Mouse (Mus musculus) embryonic facial prominence, embryonic 14.5 days (tissue): Measurements from ENCODE around the gene Mfsd2a. TPM values are rescaled to one million over a fixed set of nuclear protein-coding genes. Genes with fewer than 3 reads are reported as not detected.

Source experiments
- ATAC-seq: fragments of 200-750 bp; cut with Nextera tagmentation; 2 replicates; pipeline ENCODE4 v1.8.0; 2017; ENCODE audit warnings: low read depth, moderate number of reproducible peaks, moderate TSS enrichment
- DNase-seq: peaks from one replicate; pipeline ENCODE4 v3.0.0-alpha.2; 2015; ENCODE audit warnings: low spot score
- H3K27ac ChIP-seq: fragments of 300-500 bp; sonication (generic); replicated peaks from 2 replicates; pipeline ENCODE4 v1.5.1; 2014; ENCODE audit warnings: low read depth, mild to moderate bottlenecking, low read length, moderate library complexity
- H3K27me3 ChIP-seq: fragments of 300-500 bp; sonication (generic); replicated peaks from 2 replicates; pipeline ENCODE4 v1.6.1; 2014; ENCODE audit warnings: low read length; ENCODE audit not compliant: control insufficient read depth, insufficient read depth
- H3K36me3 ChIP-seq: fragments of 300-500 bp; sonication (generic); 2 replicates; pipeline ENCODE4 v1.6.1; 2014; ENCODE audit warnings: low read length, mixed read lengths; ENCODE audit not compliant: control insufficient read depth, insufficient read depth
- H3K4me1 ChIP-seq: fragments of 300-500 bp; sonication (generic); 2 replicates; pipeline ENCODE4 v1.6.1; 2014; ENCODE audit warnings: antibody characterized with exemption, low read length; ENCODE audit not compliant: control insufficient read depth, insufficient read depth
- H3K4me2 ChIP-seq: fragments of 300-500 bp; sonication (generic); 2 replicates; pipeline ENCODE4 v1.6.1; 2014; ENCODE audit warnings: low read depth, mild to moderate bottlenecking, low read length, moderate library complexity, mixed read lengths
- H3K4me3 ChIP-seq: fragments of 300-500 bp; sonication (generic); 2 replicates; pipeline ENCODE4 v1.5.1; 2014; ENCODE audit warnings: low read depth, mild to moderate bottlenecking, low read length
- H3K9ac ChIP-seq: fragments of 300-500 bp; sonication (generic); 2 replicates; pipeline ENCODE4 v1.6.1; 2014; ENCODE audit warnings: low read depth, mild to moderate bottlenecking, low read length, moderate library complexity, mixed read lengths
- H3K9me3 ChIP-seq: fragments of 300-500 bp; sonication (generic); 2 replicates; pipeline ENCODE4 v1.6.1; 2016; ENCODE audit warnings: low read length; ENCODE audit not compliant: control insufficient read depth
- WGBS: fragments of 180-500 bp; shearing (Covaris S2); extraction: QIAGEN DNeasy Blood & Tissue Kit; methylation state at CpG from one replicate; pipeline ENCODE4 v1.1.7; 2014; 5-methylcytosine and 5-hydroxymethylcytosine counted together
- polyA plus RNA-seq: library from polyadenylated mRNA; unstranded; fragments of >200 nt; fragmentation: Nextera tagmentation; extraction: Ambion mirVana; gene quantifications from 2 replicates; pipeline ENCODE4 v1.2.1, GENCODE M21; 2014

The Mfsd2a gene
- polyA plus RNA-seq, 1 experiment from 2014 or later = 5.3 TPM

DNA sequence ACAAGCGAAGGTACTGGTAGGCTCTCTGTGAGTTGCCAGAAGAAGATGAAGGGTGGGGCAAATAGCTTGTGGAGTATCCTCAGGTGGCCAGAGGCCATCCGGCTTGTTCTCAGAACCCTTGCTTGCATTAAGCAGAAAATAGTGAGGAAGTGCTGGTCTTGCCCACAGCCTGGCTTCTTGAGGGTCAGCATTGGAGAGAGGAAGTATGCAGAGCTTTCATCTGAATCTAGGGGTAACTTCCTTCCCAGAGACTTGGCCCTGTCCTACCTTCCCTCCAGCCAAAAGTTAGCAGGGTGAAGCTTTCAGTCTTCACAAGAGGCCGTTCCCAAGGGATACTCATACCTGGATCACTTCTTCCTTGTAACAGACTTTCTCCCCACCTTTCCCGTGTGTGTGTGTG is 10.7 kb upstream of the Mfsd2a start:
- Histone ChIP-seq H3K9me3 (no peaks in the 10 kb centered on the region), H3K4me1 (no peaks in the 10 kb centered on the region), H3K27me3 (no peaks in the 10 kb centered on the region), H3K4me2 (no peak overlapping the region), H3K4me3 (no peak overlapping the region), H3K9ac (no peak overlapping the region), H3K36me3 (no peaks in the 10 kb centered on the region), H3K27ac (no peak overlapping the region)
- 68% methylated on average over 4 of the region's 4 CpGs for WGBS
- DNase-seq (no peak), ATAC-seq (no peak)

DNA sequence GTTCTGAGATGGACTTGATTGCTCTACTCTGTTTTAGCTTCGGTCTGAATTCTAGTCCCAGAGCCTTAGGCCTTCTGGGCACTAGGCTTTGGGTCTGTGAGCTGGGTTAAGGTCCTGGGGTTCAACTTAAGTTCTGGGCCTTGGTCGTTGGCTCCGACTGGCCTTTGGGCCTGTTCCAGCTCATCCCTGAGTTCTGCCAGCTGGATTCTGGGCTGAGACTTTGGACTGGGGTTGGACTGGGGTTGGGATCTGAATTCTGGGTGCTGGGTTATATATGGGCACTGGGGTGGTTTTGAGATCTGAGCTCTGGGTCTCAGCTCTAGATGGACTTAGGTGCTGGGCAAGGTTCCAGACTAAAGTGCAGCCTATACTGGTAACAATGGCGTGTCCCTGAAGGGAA is 10.2 kb upstream of the Mfsd2a start:
- DNase-seq = no peak
- H3K4me2 ChIP-seq = no peak overlapping the region
- 81% methylated on average over 4 of the region's 4 CpGs for WGBS
- no peak overlapping the region for H3K4me3 ChIP-seq
- ATAC-seq = no peak
- no peaks in the 10 kb centered on the region for H3K4me1 ChIP-seq
- H3K27me3 ChIP-seq = no peaks in the 10 kb centered on the region
- H3K36me3 ChIP-seq = no peaks in the 10 kb centered on the region
- H3K9ac ChIP-seq = no peak overlapping the region
- H3K9me3 ChIP-seq = no peaks in the 10 kb centered on the region
- H3K27ac ChIP-seq = no peak overlapping the region

DNA sequence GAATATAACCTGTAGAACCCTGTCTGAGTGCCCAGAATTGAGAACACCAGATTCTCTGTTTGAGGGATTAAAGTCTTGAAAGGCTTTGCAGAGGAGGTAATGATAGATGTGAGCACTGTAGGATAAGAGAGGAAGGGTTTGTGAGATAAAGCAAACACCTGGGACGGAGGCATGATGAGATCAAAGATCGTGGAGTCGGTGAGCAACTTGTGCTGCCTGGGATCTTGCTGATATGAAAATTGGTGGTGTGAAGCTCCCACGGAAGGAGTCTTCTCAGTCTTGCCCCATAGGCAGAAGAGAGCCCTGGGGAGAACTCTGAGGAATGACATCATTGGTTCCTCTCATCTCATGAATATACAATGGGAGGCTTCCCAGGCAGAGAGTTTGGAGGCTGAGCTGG is 7.1 kb upstream of the Mfsd2a start:
- WGBS = 57% methylated on average over 4 of the region's 4 CpGs
- H3K4me1 ChIP-seq = peaks cover under 1% of the 10 kb centered on the region; the same call in 1 of the 2 replicates
- no peak overlapping the region for H3K9ac ChIP-seq
- no peaks in the 10 kb centered on the region for H3K27me3 ChIP-seq
- H3K4me3 ChIP-seq = no peak overlapping the region
- H3K27ac ChIP-seq = no peak overlapping the region
- ATAC-seq (no peak), DNase-seq (no peak)
- no peaks in the 10 kb centered on the region for H3K36me3 ChIP-seq
- H3K9me3 ChIP-seq = no peaks in the 10 kb centered on the region
- no peak overlapping the region for H3K4me2 ChIP-seq

DNA sequence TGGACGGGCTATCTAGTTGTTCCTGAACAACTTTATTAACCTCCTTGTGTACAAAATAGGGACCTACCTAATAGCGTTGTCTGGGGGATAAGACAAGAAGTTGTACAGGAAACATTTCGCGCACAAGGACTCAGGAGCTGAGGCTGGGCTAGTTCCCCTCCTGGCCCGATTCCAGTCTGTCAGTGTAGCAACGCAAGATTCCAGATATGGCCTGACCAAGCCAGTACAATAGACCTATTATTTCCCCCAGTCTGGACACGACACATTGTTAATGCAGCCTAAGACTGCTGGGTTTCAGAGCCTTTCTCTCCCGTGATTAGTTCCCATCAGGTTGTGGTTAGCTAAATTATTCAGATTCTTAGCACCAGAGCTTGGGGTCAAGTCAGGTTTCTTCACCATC is 1.8 kb upstream of the Mfsd2a start:
- DNase-seq (peak; percentile 62), ATAC-seq (no peak)
- no peaks in the 10 kb centered on the region for H3K36me3 ChIP-seq
- no peak overlapping the region for H3K9ac ChIP-seq
- H3K27me3 ChIP-seq = peaks cover 3% of the 10 kb centered on the region
- peaks cover 31% of the 10 kb centered on the region for H3K4me1 ChIP-seq
- no peak overlapping the region for H3K27ac ChIP-seq
- H3K4me2 ChIP-seq = no peak overlapping the region
- 28% methylated on average over 8 of the region's 8 CpGs for WGBS
- no peak overlapping the region for H3K4me3 ChIP-seq
- H3K9me3 ChIP-seq = no peaks in the 10 kb centered on the region

DNA sequence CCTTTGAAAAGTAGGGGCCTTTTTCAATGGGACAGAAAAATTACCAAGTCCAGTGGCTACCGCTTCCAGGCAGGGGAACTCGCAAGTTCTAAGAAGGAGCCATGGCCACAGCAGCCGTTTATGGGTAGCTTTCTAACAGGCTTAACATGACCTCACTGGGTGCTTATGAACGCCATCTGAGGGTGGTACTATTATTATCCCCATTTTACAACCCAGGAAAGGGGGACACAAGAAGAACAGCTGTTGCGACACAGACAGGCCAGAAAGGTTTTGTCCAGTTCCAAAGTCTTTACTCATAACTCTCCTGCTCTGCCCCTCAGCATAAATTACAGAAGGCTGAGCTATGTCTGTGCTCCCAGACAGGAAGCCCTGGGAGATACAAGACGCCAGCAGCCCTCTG is 601 bp upstream of the Mfsd2a start:
- DNase-seq (no peak), ATAC-seq (no peak)
- H3K4me1 ChIP-seq = peaks cover 31% of the 10 kb centered on the region
- peak overlapping the region; percentile 99 for H3K4me2 ChIP-seq
- H3K36me3 ChIP-seq = no peaks in the 10 kb centered on the region
- WGBS = 31% methylated on average over 6 of the region's 6 CpGs
- H3K9ac ChIP-seq = 0 out of 2 replicates have a peak overlapping the region, but pooled peaks have one; percentile 69
- H3K27me3 ChIP-seq = peaks cover 3% of the 10 kb centered on the region
- no peaks in the 10 kb centered on the region for H3K9me3 ChIP-seq
- no peak overlapping the region for H3K27ac ChIP-seq
- peak overlapping the region; percentile 62 for H3K4me3 ChIP-seq

DNA sequence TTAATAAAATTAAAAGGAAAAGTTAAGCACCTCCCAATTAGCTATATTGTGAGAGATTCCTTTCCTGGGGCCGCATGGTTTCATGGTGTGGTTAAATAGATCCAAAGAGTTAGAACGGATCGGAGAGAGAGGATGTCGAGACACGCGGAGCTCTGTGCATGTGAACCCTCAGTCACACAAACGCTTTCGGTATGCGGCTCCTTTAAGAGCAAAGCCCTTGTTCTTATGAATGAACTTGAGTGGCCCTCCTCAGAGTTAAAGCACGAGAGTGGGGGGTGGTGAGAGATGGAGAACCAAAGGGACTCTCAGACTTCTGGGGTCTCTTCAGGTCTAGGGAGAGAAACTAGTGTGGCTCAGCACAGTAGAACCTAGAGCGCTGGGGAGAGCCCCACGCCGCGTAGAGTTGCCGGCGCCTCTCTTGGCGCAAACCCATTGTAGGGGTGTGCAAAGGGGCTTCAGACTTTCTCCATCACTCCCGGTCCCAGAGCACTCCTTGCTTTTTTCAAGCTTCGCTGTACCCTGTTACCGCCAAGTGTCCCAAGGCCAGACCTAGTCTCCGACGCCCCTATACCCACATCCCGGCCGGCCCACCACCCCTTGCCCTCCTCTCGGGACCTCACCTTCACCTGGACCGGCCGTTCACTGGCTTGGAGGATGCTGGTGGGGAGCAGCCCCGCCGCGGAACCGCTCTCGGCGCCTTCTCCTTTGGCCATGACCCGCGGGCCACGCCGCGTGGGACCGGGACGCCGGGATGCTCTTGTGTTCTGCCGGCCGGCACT is 478 bp downstream of the Mfsd2a start:
- H3K4me3 ChIP-seq = peak overlapping the region; percentile 62
- peak overlapping the region; percentile 52 for H3K27ac ChIP-seq
- ATAC-seq (peak; percentile 38), DNase-seq (peak; percentile 79)
- WGBS = under 1% methylated on average over 38 of the region's 43 CpGs
- peak overlapping the region; percentile 69 for H3K9ac ChIP-seq
- no peaks in the 10 kb centered on the region for H3K36me3 ChIP-seq
- H3K27me3 ChIP-seq = peaks cover 3% of the 10 kb centered on the region
- peaks cover 36% of the 10 kb centered on the region for H3K4me1 ChIP-seq
- peak overlapping the region; percentile 99 for H3K4me2 ChIP-seq
- H3K9me3 ChIP-seq = no peaks in the 10 kb centered on the region

DNA sequence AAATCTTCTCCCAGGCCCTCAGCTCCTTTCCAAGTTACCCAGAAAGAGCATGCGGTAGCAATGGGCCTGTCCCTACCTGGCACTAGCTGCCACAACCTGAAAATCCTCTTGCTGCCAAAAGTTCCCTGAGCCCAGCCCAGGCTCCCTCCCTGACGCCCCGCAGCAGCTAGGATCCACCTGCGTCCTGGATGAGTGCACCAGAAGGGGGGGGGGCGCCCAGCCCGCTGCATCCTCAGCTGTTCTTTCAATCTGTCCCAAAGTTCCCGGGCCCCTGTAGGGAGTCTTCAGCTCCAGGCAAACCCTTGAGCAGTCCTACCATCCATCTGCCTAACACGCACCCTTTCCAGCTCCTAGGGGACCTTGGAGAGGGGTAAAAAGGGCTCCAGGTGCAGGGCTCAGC is 1.2 kb downstream of the Mfsd2a start:
- Histone ChIP-seq H3K27ac (no peak overlapping the region), H3K9me3 (no peaks in the 10 kb centered on the region), H3K36me3 (no peaks in the 10 kb centered on the region), H3K4me3 (peak overlapping the region; percentile 62), H3K4me2 (peak overlapping the region; percentile 99), H3K9ac (peak overlapping the region; percentile 69), H3K4me1 (peaks cover 42% of the 10 kb centered on the region), H3K27me3 (peaks cover 3% of the 10 kb centered on the region)
- DNase-seq (peak; percentile 38), ATAC-seq (no peak; the same call in 1 of the 2 replicates)
- WGBS = 13% methylated on average over 7 of the region's 8 CpGs

DNA sequence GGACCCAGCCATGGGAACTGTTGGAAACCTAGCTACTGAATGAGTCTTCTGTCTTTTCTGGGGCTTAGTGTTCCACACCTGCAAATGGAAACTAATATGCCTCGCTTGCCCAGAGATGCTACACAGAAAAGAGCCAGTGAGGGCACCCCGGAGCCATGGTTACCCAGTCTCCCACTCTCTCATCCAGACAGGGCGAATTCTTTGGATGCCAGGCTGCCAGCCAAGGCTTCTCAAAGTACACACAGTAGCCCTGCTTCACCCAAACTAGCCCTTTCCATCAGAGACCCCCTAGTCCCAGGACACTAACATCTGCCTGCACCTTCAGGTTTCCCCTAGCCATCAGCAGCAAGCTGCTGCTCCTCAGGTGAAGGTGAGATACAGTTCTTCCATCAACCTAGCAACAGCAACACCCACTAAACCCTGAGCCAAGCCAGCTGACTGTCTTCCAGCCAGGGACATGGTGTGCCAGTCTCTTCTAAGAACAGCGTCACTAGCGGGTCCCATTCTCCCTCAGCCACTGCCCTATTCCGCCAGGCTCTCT is 2.4 kb downstream of the Mfsd2a start:
- DNase-seq = no peak
- WGBS = 83% methylated on average over 6 of the region's 6 CpGs
- Histone ChIP-seq H3K27me3 (peaks cover 3% of the 10 kb centered on the region), H3K9ac (no peak overlapping the region), H3K36me3 (no peaks in the 10 kb centered on the region), H3K4me1 (peaks cover 44% of the 10 kb centered on the region), H3K4me3 (no peak overlapping the region), H3K9me3 (no peaks in the 10 kb centered on the region), H3K27ac (no peak overlapping the region), H3K4me2 (no peak overlapping the region)
- no peak for ATAC-seq

DNA sequence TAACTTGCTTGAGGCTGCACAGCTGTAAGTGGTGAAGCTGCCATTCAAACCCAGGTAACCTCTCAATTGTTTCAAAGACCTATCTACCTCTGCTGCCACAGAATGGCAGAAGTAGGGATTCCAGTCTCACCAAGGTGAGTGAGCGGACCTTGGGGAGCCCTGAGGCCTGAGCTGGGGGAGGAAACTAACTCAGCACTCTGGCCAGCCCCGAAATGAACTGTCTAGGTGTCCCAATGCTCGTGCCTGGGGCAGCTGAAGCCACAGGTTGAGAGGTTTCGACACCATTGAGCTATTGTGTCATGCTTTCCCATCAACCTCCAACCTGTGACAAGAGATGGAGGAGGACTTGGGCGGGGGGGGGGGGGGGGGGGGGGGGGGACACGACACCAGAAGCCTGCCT is 4.7 kb downstream of the Mfsd2a start:
- ATAC-seq = no peak

More for the DNA sequence above, 4.7 kb downstream of the Mfsd2a start:
- no peak overlapping the region for H3K27ac ChIP-seq
- no peaks in the 10 kb centered on the region for H3K9me3 ChIP-seq
- H3K4me2 ChIP-seq = no peak overlapping the region
- no peak for DNase-seq
- no peak overlapping the region for H3K9ac ChIP-seq
- WGBS = 79% methylated on average over 4 of the region's 6 CpGs
- H3K4me1 ChIP-seq = peaks cover 30% of the 10 kb centered on the region
- no peaks in the 10 kb centered on the region for H3K36me3 ChIP-seq
- H3K4me3 ChIP-seq = no peak overlapping the region
- no peaks in the 10 kb centered on the region; the same call in 1 of the 2 replicates for H3K27me3 ChIP-seq
